Mouse (Mus musculus) lung, postnatal 4 days (tissue): ENCODE measurements at regions not wholly inside any gene's neighbourhood (a gene's known extent, or its start where the extent isn't known, plus 50 kb on each side); places are given as distances from the start of the nearest gene placed in this dataset.

Source experiments
- DNase-seq, 2 experiments: peaks; one replicate each; pipeline ENCODE4 v3.0.0; 2021

GRCm38 (mm10) chr4:54460596-54460995 is 484.3 kb upstream of the Zfp462 start:
- DNase-seq: no peak

GRCm38 (mm10) chr4:54469176-54469575 is 475.7 kb upstream of the Zfp462 start:
- DNase-seq: no peak

- DNase-seq: peak; percentile 72 to 86
These were observed 474.5 kb upstream of the Zfp462 start for GRCm38 (mm10) chr4:54470022-54471008.

GRCm38 (mm10) chr4:54471009-54471408 is 473.8 kb upstream of the Zfp462 start:
- peak in 1 of 2 experiments; percentile 31 for DNase-seq

- no peak for DNase-seq
These were observed 463.1 kb upstream of the Zfp462 start for GRCm38 (mm10) chr4:54481766-54482165.

GRCm38 (mm10) chr4:54493074-54493473 is 451.8 kb upstream of the Zfp462 start:
- DNase-seq: no peak

- no peak for DNase-seq
These were observed 447.4 kb upstream of the Zfp462 start for GRCm38 (mm10) chr4:54497312-54497994.

GRCm38 (mm10) chr4:54515934-54516333 is 428.9 kb upstream of the Zfp462 start:
- DNase-seq: no peak

- DNase-seq: no peak
These were observed 421.6 kb upstream of the Zfp462 start for GRCm38 (mm10) chr4:54523283-54523682.

GRCm38 (mm10) chr4:54526003-54526586 is 418.8 kb upstream of the Zfp462 start:
- DNase-seq: no peak

GRCm38 (mm10) chr4:54527660-54528059 is 417.2 kb upstream of the Zfp462 start:
- peak; percentile 61 to 66 for DNase-seq

GRCm38 (mm10) chr4:54531739-54532138 is 413.1 kb upstream of the Zfp462 start:
- no peak for DNase-seq

GRCm38 (mm10) chr4:54533846-54534245 is 411.0 kb upstream of the Zfp462 start:
- DNase-seq: peak in 1 of 2 experiments; percentile 28

GRCm38 (mm10) chr4:54552864-54553618 is 391.8 kb upstream of the Zfp462 start:
- DNase-seq: no peak

GRCm38 (mm10) chr4:54563075-54563474 is 381.8 kb upstream of the Zfp462 start:
- no peak for DNase-seq

- no peak for DNase-seq
These were observed 371.7 kb upstream of the Zfp462 start for GRCm38 (mm10) chr4:54573185-54573584.

- peak; percentile 12 to 64 for DNase-seq
These were observed 357.7 kb upstream of the Zfp462 start for GRCm38 (mm10) chr4:54587197-54587596.

- peak in 1 of 2 experiments; percentile 21 for DNase-seq
These were observed 356.1 kb upstream of the Zfp462 start for GRCm38 (mm10) chr4:54588704-54589103.

- no peak for DNase-seq
These were observed 343.0 kb upstream of the Zfp462 start for GRCm38 (mm10) chr4:54601671-54602512.

- DNase-seq: no peak
These were observed 342.2 kb upstream of the Zfp462 start for GRCm38 (mm10) chr4:54602513-54603205.

- DNase-seq: no peak
These were observed 334.7 kb upstream of the Zfp462 start for GRCm38 (mm10) chr4:54610101-54610500.
